Mouse (Mus musculus) embryonic facial prominence, embryonic 10.5 days (tissue): ENCODE data around the gene Gnaz. TPM values are rescaled to one million over a fixed set of nuclear protein-coding genes. Genes with fewer than 3 reads are reported as not detected.

Experiments
- DNase-seq: peaks from one replicate; pipeline ENCODE4 v3.0.0-alpha.2; 2017; ENCODE audit warnings: low spot score
- H3K27ac ChIP-seq: fragments of 300-500 bp; sonication (generic); replicated peaks from 2 replicates; pipeline ENCODE4 v1.5.1; 2016; ENCODE audit warnings: mild to moderate bottlenecking
- H3K27me3 ChIP-seq: fragments of 300-500 bp; sonication (generic); replicated peaks from 2 replicates; pipeline ENCODE4 v1.6.1; 2016; ENCODE audit warnings: low read depth, mild to moderate bottlenecking; ENCODE audit not compliant: poor library complexity, severe bottlenecking
- H3K36me3 ChIP-seq: fragments of 300-500 bp; sonication (generic); replicated peaks from 2 replicates; pipeline ENCODE4 v1.6.1; 2016; ENCODE audit warnings: mild to moderate bottlenecking, moderate library complexity
- H3K4me1 ChIP-seq: fragments of 300-500 bp; sonication (generic); 2 replicates; pipeline ENCODE4 v1.6.1; 2016
- H3K4me3 ChIP-seq: fragments of 300-500 bp; sonication (generic); 2 replicates; pipeline ENCODE4 v1.5.1; 2016; ENCODE audit warnings: mild to moderate bottlenecking, moderate library complexity
- H3K9me3 ChIP-seq: fragments of 300-500 bp; sonication (generic); 2 replicates; pipeline ENCODE4 v1.6.1; 2016; ENCODE audit warnings: mild to moderate bottlenecking
- WGBS: fragments of 180-500 bp; shearing (Covaris S2); methylation state at CpG from one replicate; pipeline ENCODE4 v1.1.7; 2016; 5-methylcytosine and 5-hydroxymethylcytosine counted together
- polyA plus RNA-seq: library from polyadenylated mRNA; unstranded; fragments of >200 nt; fragmentation: Nextera tagmentation; extraction: Ambion mirVana; gene quantifications from 2 replicates; pipeline ENCODE4 v1.2.1, GENCODE M21; 2016

The Gnaz gene
- polyA plus RNA-seq, 1 experiment from 2014 or later = 5.1 TPM

DNA sequence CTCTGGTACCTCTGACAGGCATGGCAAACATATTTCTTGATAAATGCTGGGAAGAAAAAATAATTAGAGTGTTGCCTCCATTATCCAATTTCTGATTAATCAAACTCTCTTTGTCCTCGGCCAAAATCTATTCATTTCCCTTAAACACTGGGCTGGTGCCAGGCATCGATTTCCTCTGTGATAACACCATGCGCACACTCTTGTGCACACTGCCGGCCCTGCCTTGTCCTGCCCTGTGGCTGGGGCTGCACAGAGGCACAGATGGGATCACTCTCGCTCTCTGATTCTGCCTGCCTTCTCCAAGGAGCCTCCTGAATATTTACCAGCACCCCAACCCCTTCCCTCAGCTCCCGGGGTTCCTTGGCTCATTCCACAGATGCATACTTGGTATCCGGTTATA is 8.6 kb downstream of the Gnaz start:
- no peak overlapping the region for H3K27ac ChIP-seq
- WGBS = 86% methylated on average over 7 of the region's 7 CpGs
- no peaks in the 10 kb centered on the region for H3K36me3 ChIP-seq
- H3K9me3 ChIP-seq = no peaks in the 10 kb centered on the region
- no peak for DNase-seq
- H3K27me3 ChIP-seq = peaks cover 24% of the 10 kb centered on the region
- H3K4me1 ChIP-seq = peaks cover 9% of the 10 kb centered on the region; the same call in 1 of the 2 replicates
- no peak overlapping the region for H3K4me3 ChIP-seq

DNA sequence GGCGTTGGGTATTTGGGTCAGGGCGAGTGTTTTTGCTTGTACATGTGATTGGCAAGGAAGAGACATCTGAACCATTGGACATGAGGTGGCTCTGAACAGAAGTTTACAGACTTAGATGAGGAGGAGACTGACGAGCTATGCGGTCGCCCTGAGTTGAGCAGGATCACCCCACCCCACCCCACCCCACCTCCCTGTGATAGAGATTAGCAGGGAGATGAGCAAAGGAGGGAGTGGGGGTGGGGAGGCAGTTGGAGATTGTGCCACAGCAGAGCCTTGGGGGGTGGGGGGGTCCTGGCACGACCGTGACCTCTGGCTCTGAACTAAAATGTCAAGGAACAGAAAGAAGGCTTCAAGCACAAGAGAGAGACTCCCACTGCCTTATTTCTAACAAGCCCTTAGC is 9.5 kb downstream of the Gnaz start:
- H3K9me3 ChIP-seq = no peaks in the 10 kb centered on the region
- H3K27ac ChIP-seq = no peak overlapping the region
- H3K27me3 ChIP-seq = peaks cover 29% of the 10 kb centered on the region
- no peaks in the 10 kb centered on the region for H3K36me3 ChIP-seq
- 73% methylated on average over 7 of the region's 7 CpGs for WGBS
- no peak overlapping the region for H3K4me3 ChIP-seq
- peaks cover 9% of the 10 kb centered on the region; the same call in 1 of the 2 replicates for H3K4me1 ChIP-seq
- DNase-seq = no peak

- H3K27me3 ChIP-seq = peaks cover 29% of the 10 kb centered on the region
- WGBS = 88% methylated on average over 4 of the region's 4 CpGs
- no peak for DNase-seq
Measured at GRCm38 (mm10) chr10:74978056-74978455, 11.1 kb downstream of the Gnaz start.

DNA sequence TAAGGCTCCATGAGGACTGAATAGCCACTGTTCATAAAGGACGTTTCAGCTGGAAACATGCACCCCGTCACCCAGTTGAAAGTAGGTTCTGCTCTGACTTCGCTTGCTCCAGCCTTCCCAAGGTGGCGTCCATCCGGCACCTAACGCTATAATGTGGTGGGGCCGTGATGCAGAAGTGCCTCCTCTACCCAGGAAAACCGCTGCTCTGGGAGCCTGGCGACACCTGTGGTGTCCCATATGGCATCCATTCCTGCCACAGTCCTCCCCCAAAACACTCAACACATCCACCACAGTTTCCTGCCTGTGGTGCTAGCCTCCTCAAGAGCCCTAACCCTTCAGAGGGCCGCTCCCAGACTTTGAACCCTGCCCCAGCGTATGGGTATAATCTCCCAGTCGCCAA is 14.2 kb downstream of the Gnaz start:
- WGBS = 91% methylated on average over 12 of the region's 12 CpGs

More at GRCm38 (mm10) chr10:74978056-74978455, 11.1 kb downstream of the Gnaz start:
- no peak overlapping the region for H3K27ac ChIP-seq
- no peaks in the 10 kb centered on the region for H3K36me3 ChIP-seq
- H3K9me3 ChIP-seq = no peaks in the 10 kb centered on the region
- peaks cover 9% of the 10 kb centered on the region; the same call in 1 of the 2 replicates for H3K4me1 ChIP-seq
- H3K4me3 ChIP-seq = no peak overlapping the region

DNA sequence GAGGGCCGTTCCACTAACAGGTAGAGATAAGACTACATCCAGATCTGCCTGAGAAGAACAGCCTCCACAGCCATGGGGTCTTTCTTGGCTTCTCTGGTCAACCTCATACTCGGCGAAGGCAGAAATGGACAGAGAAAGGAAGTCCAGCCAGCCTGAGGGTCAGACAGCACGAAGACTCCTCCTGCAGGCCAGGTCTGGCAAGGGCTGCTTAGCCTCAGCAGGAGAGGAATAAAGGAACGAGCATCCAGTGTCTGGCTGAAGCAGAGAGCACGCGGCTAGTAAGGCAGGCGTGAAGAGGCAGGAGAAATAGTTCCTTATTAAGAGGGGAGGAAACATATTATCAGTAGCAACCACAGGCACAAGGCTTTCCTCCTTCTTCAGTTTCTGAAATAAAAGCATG is 16.2 kb downstream of the Gnaz start:
- peaks cover 10% of the 10 kb centered on the region for H3K4me1 ChIP-seq
- H3K4me3 ChIP-seq = no peak overlapping the region
- WGBS = 73% methylated on average over 8 of the region's 8 CpGs
- H3K27ac ChIP-seq = no peak overlapping the region
- no peak for DNase-seq
- no peaks in the 10 kb centered on the region for H3K36me3 ChIP-seq
- H3K9me3 ChIP-seq = no peaks in the 10 kb centered on the region
- H3K27me3 ChIP-seq = peaks cover 22% of the 10 kb centered on the region

More for the DNA sequence above, 14.2 kb downstream of the Gnaz start:
- Histone ChIP-seq H3K4me1 (peaks cover 9% of the 10 kb centered on the region; the same call in 1 of the 2 replicates), H3K4me3 (no peak overlapping the region), H3K36me3 (no peaks in the 10 kb centered on the region), H3K27me3 (peaks cover 29% of the 10 kb centered on the region), H3K9me3 (no peaks in the 10 kb centered on the region), H3K27ac (no peak overlapping the region)
- no peak for DNase-seq

DNA sequence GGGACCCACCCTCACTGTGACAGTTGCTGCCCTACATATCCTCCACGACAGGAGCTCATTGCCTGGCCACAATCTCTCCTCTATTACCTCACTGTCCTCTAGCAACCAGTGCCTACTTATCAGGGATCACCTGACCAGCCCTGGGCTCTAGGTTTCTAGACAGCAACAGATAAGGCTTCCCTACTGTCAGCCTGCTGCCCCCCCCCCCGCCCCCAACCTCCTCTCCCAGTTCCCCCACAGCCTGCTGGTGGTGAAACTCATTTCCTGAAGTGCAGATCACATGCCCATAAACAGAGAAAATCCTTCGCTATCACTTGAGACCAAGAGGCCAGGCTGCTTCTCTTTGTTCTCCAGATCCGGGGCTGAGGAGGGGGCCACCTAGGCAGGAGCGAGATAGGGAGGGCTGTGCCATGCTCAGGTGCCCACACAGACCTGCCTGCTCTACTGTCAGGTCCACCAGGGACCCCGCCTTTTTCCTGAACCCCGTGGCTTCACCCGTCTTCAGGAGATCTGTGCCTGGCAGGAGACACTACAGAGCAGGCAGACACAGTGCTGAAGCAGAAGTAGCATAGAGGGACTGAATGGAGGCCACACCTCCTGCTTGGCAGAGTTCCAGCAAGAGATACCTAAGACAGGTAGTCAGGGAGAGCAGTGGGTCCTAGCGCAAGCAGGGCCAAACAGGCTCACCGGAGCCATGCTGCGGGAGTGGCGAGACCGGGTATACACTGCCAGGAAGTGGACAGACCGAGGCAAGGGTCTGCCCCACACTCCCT is 20.9 kb downstream of the Gnaz start:
- no peak overlapping the region for H3K27ac ChIP-seq
- WGBS = 82% methylated on average over 14 of the region's 14 CpGs
- peaks cover 27% of the 10 kb centered on the region for H3K4me1 ChIP-seq
- no peak for DNase-seq
- 0 out of 2 replicates have a peak, but pooled peaks cover 3% of the 10 kb centered on the region for H3K9me3 ChIP-seq
- peaks cover 27% of the 10 kb centered on the region for H3K27me3 ChIP-seq
- peaks cover 16% of the 10 kb centered on the region for H3K36me3 ChIP-seq
- no peak overlapping the region for H3K4me3 ChIP-seq

DNA sequence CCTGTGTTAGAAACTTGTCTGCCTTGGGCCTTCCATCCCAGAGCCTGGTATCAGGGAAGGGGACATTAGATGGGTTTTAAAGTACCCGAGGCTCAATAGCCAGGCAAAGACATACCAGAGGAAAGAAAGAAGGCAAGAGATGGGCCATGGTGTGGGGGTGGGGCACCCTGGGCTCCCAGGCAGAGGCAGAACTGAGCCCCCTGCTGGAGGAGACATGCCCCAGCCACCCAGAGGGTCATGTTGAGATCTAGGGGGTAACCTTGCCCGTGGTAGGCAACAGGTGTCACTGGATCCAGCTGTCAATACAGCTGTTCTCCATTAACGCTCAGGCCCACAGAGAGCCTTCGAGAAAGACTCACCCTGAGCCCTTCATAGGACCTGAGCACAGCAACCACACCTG is 22.8 kb downstream of the Gnaz start:
- peaks cover 16% of the 10 kb centered on the region for H3K36me3 ChIP-seq
- DNase-seq = no peak
- peaks cover 34% of the 10 kb centered on the region for H3K4me1 ChIP-seq
- H3K9me3 ChIP-seq = 0 out of 2 replicates have a peak, but pooled peaks cover 3% of the 10 kb centered on the region
- WGBS = 77% methylated on average over 4 of the region's 4 CpGs
- H3K27me3 ChIP-seq = peaks cover 44% of the 10 kb centered on the region
- no peak overlapping the region for H3K4me3 ChIP-seq
- H3K27ac ChIP-seq = no peak overlapping the region

GRCm38 (mm10) chr10:74990584-74991322 is 23.8 kb downstream of the Gnaz start:
- H3K4me1 ChIP-seq = peaks cover 43% of the 10 kb centered on the region
- peak; percentile 36 for DNase-seq
- 0 out of 2 replicates have a peak overlapping the region, but pooled peaks have one; percentile 6 for H3K4me3 ChIP-seq
- peaks cover 54% of the 10 kb centered on the region for H3K27me3 ChIP-seq
- peaks cover 16% of the 10 kb centered on the region for H3K36me3 ChIP-seq
- peak overlapping the region; percentile 44; the same call in 1 of the 2 replicates for H3K27ac ChIP-seq
- 0 out of 2 replicates have a peak, but pooled peaks cover 3% of the 10 kb centered on the region for H3K9me3 ChIP-seq
- 44% methylated on average over 26 of the region's 26 CpGs for WGBS

GRCm38 (mm10) chr10:74994863-74995262 is 27.9 kb downstream of the Gnaz start:
- WGBS = 10% methylated on average over 5 of the region's 5 CpGs
- H3K27ac ChIP-seq = peak overlapping the region; percentile 63
- peak overlapping the region; percentile 50 for H3K4me3 ChIP-seq

DNA sequence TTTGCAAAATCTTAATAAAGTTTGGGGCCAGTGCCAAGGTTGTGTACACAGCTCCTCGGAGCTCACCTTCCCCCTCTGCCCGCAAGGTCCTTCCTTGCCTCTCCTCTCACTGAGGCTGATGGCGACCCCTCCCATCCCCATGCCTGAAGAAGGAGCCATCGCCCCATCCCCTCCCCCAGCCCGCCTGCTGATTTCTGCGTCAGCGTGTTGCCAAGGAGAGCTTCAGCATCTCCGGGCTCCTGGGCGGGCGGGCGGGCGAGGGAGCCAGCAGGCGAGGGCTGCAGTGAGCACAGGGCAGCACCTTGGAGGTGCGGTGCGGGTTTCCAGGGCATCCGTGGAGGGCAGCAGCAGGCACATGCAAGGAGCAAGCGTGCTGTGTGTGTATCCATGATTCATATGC is 28.4 kb downstream of the Gnaz start:
- WGBS = 2% methylated on average over 17 of the region's 17 CpGs
- Histone ChIP-seq H3K27ac (peak overlapping the region; percentile 63), H3K9me3 (0 out of 2 replicates have a peak, but pooled peaks cover 3% of the 10 kb centered on the region), H3K27me3 (peaks cover 60% of the 10 kb centered on the region), H3K4me1 (peaks cover 37% of the 10 kb centered on the region), H3K4me3 (peak overlapping the region; percentile 50), H3K36me3 (peaks cover 16% of the 10 kb centered on the region)
- peak; percentile 74 for DNase-seq

More at GRCm38 (mm10) chr10:74994863-74995262, 27.9 kb downstream of the Gnaz start:
- DNase-seq = peak; percentile 17
- Histone ChIP-seq H3K9me3 (0 out of 2 replicates have a peak, but pooled peaks cover 3% of the 10 kb centered on the region), H3K27me3 (peaks cover 64% of the 10 kb centered on the region), H3K36me3 (peaks cover 16% of the 10 kb centered on the region), H3K4me1 (peaks cover 40% of the 10 kb centered on the region)

DNA sequence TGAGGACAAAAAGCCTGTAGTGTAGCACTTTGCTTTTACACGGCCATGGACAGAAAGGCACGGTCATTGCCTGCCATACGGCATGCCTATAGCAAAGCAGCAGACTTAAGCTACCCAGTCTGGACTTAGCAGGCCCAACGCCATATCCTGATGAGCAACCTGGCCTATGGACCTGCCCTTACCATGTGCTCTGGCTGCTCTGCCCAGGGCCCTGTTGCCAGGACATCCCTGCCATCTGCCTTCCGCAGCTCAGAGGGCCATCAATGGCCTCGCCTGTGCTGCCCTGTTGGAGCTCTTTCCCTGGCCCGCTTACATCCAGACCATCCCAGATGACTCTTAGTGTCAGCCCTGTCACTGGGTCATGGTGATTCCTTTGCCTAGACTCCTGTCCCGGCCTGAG is 34.4 kb downstream of the Gnaz start:
- H3K4me1 ChIP-seq = peaks cover 16% of the 10 kb centered on the region
- H3K4me3 ChIP-seq = no peak overlapping the region
- peaks cover 5% of the 10 kb centered on the region; the same call in 1 of the 2 replicates for H3K27me3 ChIP-seq
- WGBS = 94% methylated on average over 8 of the region's 8 CpGs
- H3K36me3 ChIP-seq = no peaks in the 10 kb centered on the region
- no peak for DNase-seq
- no peaks in the 10 kb centered on the region for H3K9me3 ChIP-seq
- H3K27ac ChIP-seq = no peak overlapping the region

DNA sequence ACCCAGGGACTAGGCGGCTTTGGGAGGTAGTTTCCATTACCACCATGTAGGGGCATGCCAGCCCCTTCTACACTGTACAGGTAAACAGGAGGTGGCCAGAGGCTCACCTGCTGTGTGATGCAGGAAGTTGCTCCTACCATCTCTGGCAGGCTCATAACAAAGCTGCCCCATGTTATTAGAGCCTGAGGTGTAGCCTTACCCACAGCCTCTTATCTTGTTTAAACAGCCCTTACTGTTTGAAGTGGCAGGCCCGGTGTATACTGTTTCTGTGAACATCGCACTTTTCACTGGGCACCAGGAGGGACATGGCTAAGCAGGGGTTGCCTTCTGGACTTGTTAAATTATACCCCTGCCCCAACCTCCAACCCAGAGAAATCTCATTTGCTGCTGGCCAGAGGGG is 37.1 kb downstream of the Gnaz start:
- WGBS = 83% methylated on average over 3 of the region's 3 CpGs
- DNase-seq = no peak
- no peaks in the 10 kb centered on the region for H3K36me3 ChIP-seq

More for the DNA sequence above, 37.1 kb downstream of the Gnaz start:
- H3K9me3 ChIP-seq = no peaks in the 10 kb centered on the region
- H3K4me1 ChIP-seq = peaks cover 22% of the 10 kb centered on the region
- H3K27ac ChIP-seq = no peak overlapping the region
- H3K4me3 ChIP-seq = no peak overlapping the region
- 0 out of 2 replicates have a peak, but pooled peaks cover 3% of the 10 kb centered on the region for H3K27me3 ChIP-seq
